Mouse (Mus musculus) MEL (cell line): ENCODE measurements around the gene Fam192a.

Experiments used
- CTCF ChIP-seq, 3 experiments: IDR thresholded peaks in 2 of 3; conservative IDR thresholded peaks in 1 of 3; 2 replicates each; pipeline ENCODE4 v1.5.1; 2011 to 2012; ENCODE audit warnings: low read length in 3 of 3, low read depth in 2 of 3, mild to moderate bottlenecking in 2 of 3, improper control_type of control experiment in 1 of 3, inconsistent platforms in 1 of 3, mixed read lengths in 1 of 3, moderate library complexity in 1 of 3; ENCODE audit not compliant: control insufficient read depth in 1 of 3, insufficient read depth in 1 of 3, poor library complexity in 1 of 3, severe bottlenecking in 1 of 3
- HCFC1 ChIP-seq: IDR thresholded peaks from 2 replicates; pipeline ENCODE4 v1.6.1; 2012; ENCODE audit warnings: low read depth, mild to moderate bottlenecking, inconsistent platforms, low read length, improper control_type of control experiment, moderate library complexity
- MAZ ChIP-seq: IDR thresholded peaks from 2 replicates; pipeline ENCODE4 v1.6.1; 2012; ENCODE audit warnings: low read depth, mild to moderate bottlenecking, inconsistent platforms, low read length, improper control_type of control experiment
- NRF1 ChIP-seq: IDR thresholded peaks from 2 replicates; pipeline ENCODE4 v1.6.1; 2014; ENCODE audit warnings: low read depth, mild to moderate bottlenecking, inconsistent platforms, low read length, improper control_type of control experiment, moderate library complexity; ENCODE audit not compliant: poor library complexity, insufficient read depth, severe bottlenecking
- POLR2A ChIP-seq, 2 experiments: IDR thresholded peaks; 2 replicates each; pipeline ENCODE4 v1.6.1; 2011 to 2012; ENCODE audit warnings: low read length in 2 of 2, mild to moderate bottlenecking in 2 of 2, control low read depth in 1 of 2, improper control_type of control experiment in 1 of 2, low read depth in 1 of 2, moderate library complexity in 1 of 2; ENCODE audit not compliant: control insufficient read depth in 1 of 2, insufficient read depth in 1 of 2, poor library complexity in 1 of 2
- UBTF ChIP-seq: IDR thresholded peaks from 2 replicates; pipeline ENCODE4 v1.6.1; 2012; ENCODE audit warnings: low read depth, mild to moderate bottlenecking, inconsistent platforms, low read length, improper control_type of control experiment, moderate library complexity, borderline replicate concordance; ENCODE audit not compliant: insufficient read depth
- USF1 ChIP-seq: IDR thresholded peaks from 2 replicates; pipeline ENCODE4 v1.6.1; 2014; ENCODE audit warnings: low read depth, mild to moderate bottlenecking, inconsistent platforms, low read length, improper control_type of control experiment, moderate library complexity

DNA sequence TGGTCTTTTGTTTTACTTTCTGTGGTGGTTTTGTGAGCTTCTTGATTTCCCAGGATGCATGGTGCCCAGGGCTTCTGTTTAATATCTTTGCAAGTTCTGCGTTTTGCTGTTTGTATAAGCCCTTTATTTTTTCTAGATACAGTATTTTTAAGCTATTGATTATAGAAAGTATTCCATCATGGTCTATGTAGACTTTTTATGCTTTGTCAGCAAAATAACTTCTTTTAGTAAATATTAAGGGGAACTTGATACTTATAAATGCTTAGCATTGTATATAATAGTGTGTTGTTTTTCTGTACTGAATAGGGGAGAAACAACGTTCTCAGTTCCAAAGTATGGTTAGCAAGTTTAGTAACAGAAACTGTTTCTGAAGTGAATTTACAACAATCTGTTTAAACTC is 2.2 kb upstream of the Fam192a start:
- TF ChIP-seq CTCF (IDR thresholded peaks at IDR 0.05 in 2 of 3, conservative IDR thresholded peaks at IDR 0.05 in 1 of 3; ENCODE audit: control insufficient read depth in 1 of 3, insufficient read depth in 1 of 3, low read depth in 2 of 3, low read length in 3 of 3, poor library complexity in 1 of 3, severe bottlenecking in 1 of 3) (no peak), USF1 (no peak), HCFC1 (no peak), MAZ (no peak), UBTF (no peak), NRF1 (no peak), POLR2A (IDR thresholded peaks at IDR 0.05; ENCODE audit: control insufficient read depth in 1 of 2, insufficient read depth in 1 of 2, low read depth in 1 of 2, low read length in 2 of 2, poor library complexity in 1 of 2) (no peak)
